Mouse (Mus musculus) ES-Bruce4 (cell line): Measurements from ENCODE around the gene Scrt2. TPM values are rescaled to one million over a fixed set of nuclear protein-coding genes. Genes with fewer than 3 reads are reported as not detected.

ENCODE experiments used
- H3K27ac ChIP-seq: 2 replicates; pipeline ENCODE4 v1.5.1; 2012; ENCODE audit warnings: low read length, inconsistent platforms; ENCODE audit not compliant: insufficient read depth
- H3K27me3 ChIP-seq: 2 replicates; pipeline ENCODE4 v1.6.1; 2012; ENCODE audit warnings: mild to moderate bottlenecking, low read length, inconsistent platforms; ENCODE audit not compliant: control insufficient read depth, poor library complexity, insufficient read depth, severe bottlenecking
- H3K36me3 ChIP-seq: 2 replicates; pipeline ENCODE4 v1.6.1; 2012; ENCODE audit warnings: inconsistent platforms, mild to moderate bottlenecking, low read length, moderate library complexity; ENCODE audit not compliant: control insufficient read depth, poor library complexity, insufficient read depth, severe bottlenecking
- H3K4me1 ChIP-seq: one replicate; pipeline ENCODE4 v1.8.1; 2011; ENCODE audit warnings: low read length; ENCODE audit not compliant: control insufficient read depth, insufficient read depth
- H3K4me3 ChIP-seq: 2 replicates; pipeline ENCODE4 v1.5.1; 2011; ENCODE audit warnings: low read depth, mild to moderate bottlenecking, low read length
- H3K9ac ChIP-seq: 2 replicates; pipeline ENCODE4 v1.6.1; 2012; ENCODE audit warnings: low read depth, mild to moderate bottlenecking, inconsistent platforms; ENCODE audit not compliant: poor library complexity, severe bottlenecking
- H3K9me3 ChIP-seq: replicated peaks from 2 replicates; pipeline ENCODE4 v1.6.1; 2012; ENCODE audit warnings: mild to moderate bottlenecking, low read length, inconsistent platforms; ENCODE audit not compliant: control insufficient read depth, poor library complexity, insufficient read depth, severe bottlenecking
- CTCF ChIP-seq: IDR thresholded peaks from one replicate; pipeline ENCODE4 v1.8.1; 2011; ENCODE audit warnings: low read depth, low read length
- EP300 ChIP-seq: IDR thresholded peaks from 2 replicates; pipeline ENCODE4 v1.6.1; 2011; ENCODE audit warnings: low read depth, low read length; ENCODE audit not compliant: insufficient read depth
- POLR2A ChIP-seq: IDR thresholded peaks from one replicate; pipeline ENCODE4 v1.8.1; 2011; ENCODE audit warnings: low read length; ENCODE audit not compliant: insufficient read depth
- polyA plus RNA-seq: library from polyadenylated mRNA; stranded (reverse); fragments of >200 nt; gene quantifications from 2 replicates; pipeline ENCODE4 v1.2.4, GENCODE M21; 2011; ENCODE audit warnings: low read depth; ENCODE audit not compliant: missing spikeins, insufficient read depth, insufficient read length

The Scrt2 gene
- polyA plus RNA-seq, 1 experiment = 0.18 TPM

- TF ChIP-seq POLR2A = no peak
- no peak for TF ChIP-seq CTCF
- TF ChIP-seq EP300 = no peak
- Histone ChIP-seq H3K27me3 (no peaks in the 10 kb centered on the region), H3K27ac (peak overlapping the region; percentile 59; the same call in 1 of the 2 replicates), H3K9ac (peak overlapping the region; percentile 81), H3K4me1 (peaks cover 4% of the 10 kb centered on the region), H3K36me3 (peaks cover 10% of the 10 kb centered on the region), H3K4me3 (peak overlapping the region; percentile 67; the same call in 1 of the 2 replicates), H3K9me3 (no peaks in the 10 kb centered on the region)
Observed at GRCm38 (mm10) chr2:152142571-152142970, 61.2 kb downstream of the Scrt2 start.

GRCm38 (mm10) chr2:152143279-152144157 is 62.2 kb downstream of the Scrt2 start, which contains the start of gene Tcf15:
Gene Tcf15 (plus strand): TSS chr2:152143561.
- peaks cover 16% of the 10 kb centered on the region for H3K36me3 ChIP-seq

GRCm38 (mm10) chr2:152144158-152144450 is 62.8 kb downstream of the Scrt2 start:
- Histone ChIP-seq H3K36me3 (peaks cover 22% of the 10 kb centered on the region), H3K9ac (peak overlapping the region; percentile 81), H3K27ac (no peak overlapping the region), H3K9me3 (no peaks in the 10 kb centered on the region), H3K4me3 (peak overlapping the region; percentile 84), H3K27me3 (no peaks in the 10 kb centered on the region), H3K4me1 (peaks cover 4% of the 10 kb centered on the region)
- TF ChIP-seq CTCF (no peak), POLR2A (no peak), EP300 (no peak)

More at GRCm38 (mm10) chr2:152143279-152144157, 62.2 kb downstream of the Scrt2 start, which contains the start of gene Tcf15:
- Histone ChIP-seq H3K4me3 (peak within 1 kb of the TSS; percentile 84), H3K9ac (peak within 1 kb of the TSS; percentile 81), H3K9me3 (no peaks in the 10 kb centered on the region), H3K4me1 (peaks cover 4% of the 10 kb centered on the region), H3K27ac (peak within 1 kb of the TSS; percentile 59; the same call in 1 of the 2 replicates), H3K27me3 (no peaks in the 10 kb centered on the region)
- TF ChIP-seq POLR2A (peak; percentile 86), CTCF (no peak), EP300 (0 out of 2 replicates have a peak, but pooled peaks have one; percentile 13)

- H3K9ac ChIP-seq = peak overlapping the region; percentile 81
- no peaks in the 10 kb centered on the region for H3K27me3 ChIP-seq
- H3K4me1 ChIP-seq = peaks cover 2% of the 10 kb centered on the region
- no peaks in the 10 kb centered on the region for H3K9me3 ChIP-seq
- TF ChIP-seq CTCF = no peak
- TF ChIP-seq EP300 = no peak
- TF ChIP-seq POLR2A = no peak
- H3K4me3 ChIP-seq = peak overlapping the region; percentile 84
- no peak overlapping the region for H3K27ac ChIP-seq
- H3K36me3 ChIP-seq = peaks cover 26% of the 10 kb centered on the region
Observed at GRCm38 (mm10) chr2:152144501-152144900, 63.2 kb downstream of the Scrt2 start.

Other genes with a start within 250 kb of the Scrt2 start
- gene Rspo4, start 238.6 kb upstream of the Scrt2 start, polyA plus RNA-seq = 0.25 and 0.75 TPM in 2 replicates
- gene Angpt4, start 170.3 kb upstream of the Scrt2 start, polyA plus RNA-seq = 0.25 TPM in 1 of 2 replicates, not detected in the other
- gene Fam110a, start 101.3 kb upstream of the Scrt2 start, polyA plus RNA-seq = 13.6 and 14.4 TPM in 2 replicates
- gene Slc52a3, start 85.0 kb upstream of the Scrt2 start, polyA plus RNA-seq = 2.6 and 3.0 TPM in 2 replicates
- 18.1 TPM in 2 replicates for gene Srxn1, start 24.0 kb downstream of the Scrt2 start, polyA plus RNA-seq
- 8.3 and 8.5 TPM in 2 replicates for gene Tcf15, start 62.0 kb downstream of the Scrt2 start, polyA plus RNA-seq
- gene Csnk2a1, start 145.3 kb downstream of the Scrt2 start, polyA plus RNA-seq = 258 and 280 TPM in 2 replicates
- 27.7 and 32.3 TPM in 2 replicates for gene Tbc1d20, start 212.3 kb downstream of the Scrt2 start, polyA plus RNA-seq